Mouse (Mus musculus): ENCODE data around the gene Atp7b. TPM values are rescaled to one million over a fixed set of nuclear protein-coding genes. Genes with fewer than 3 reads are reported as not detected.

Atp7b gene
- total and polyA plus RNA-seq, 3 experiments: 29.4 to 32.5 TPM; not detected in 1

GRCm38 (mm10) chr8:22055492-22055877 lies 4.6 kb downstream of the Atp7b start (continued):
- TF ChIP-seq ETS1 (IDR thresholded peaks at IDR 0.05; ENCODE audit: low read depth, low read length) (peak; percentile 26; the same call in 1 of the 2 replicates), ZNF384 (IDR thresholded peaks at IDR 0.05; ENCODE audit: low read depth, low read length) (no peak), TAL1 (IDR thresholded peaks at IDR 0.05; ENCODE audit: low read length) (no peak), SMC3 (IDR thresholded peaks at IDR 0.05; ENCODE audit: low read depth, low read length) (no peak), RCOR1 (IDR thresholded peaks at IDR 0.05; ENCODE audit: low read depth, low read length) (no peak), HCFC1 (IDR thresholded peaks at IDR 0.05; ENCODE audit: low read depth, low read length) (0 out of 2 replicates have a peak, but pooled peaks have one; percentile 24), MXI1 (IDR thresholded peaks at IDR 0.05; ENCODE audit: low read depth, low read length) (no peak; the same call in 1 of the 2 replicates)

GRCm38 (mm10) chr8:22054674-22055491 lies 5.2 kb downstream of the Atp7b start:
- peaks cover 81% of the 10 kb centered on the region for H3K79me2 ChIP-seq (ENCODE audit: control insufficient read depth, insufficient read depth, low read length, poor library complexity)

More at GRCm38 (mm10) chr8:22054674-22055491, 5.2 kb downstream of the Atp7b start:
- peak; percentile 85 for DNase-seq (ENCODE audit: low read depth, low spot score)
- peak overlapping the region; percentile 92 for H3K27ac ChIP-seq (ENCODE audit: control insufficient read depth, low read depth, low read length)
- TF ChIP-seq CHD2 (IDR thresholded peaks at IDR 0.05; ENCODE audit: low read length): no peak
- no peak for TF ChIP-seq SMC3 (IDR thresholded peaks at IDR 0.05; ENCODE audit: low read depth, low read length)
- peak; percentile 63; the same call in 1 of the 2 replicates for TF ChIP-seq ETS1 (IDR thresholded peaks at IDR 0.05; ENCODE audit: low read depth, low read length)
- no peak for TF ChIP-seq USF1 (IDR thresholded peaks at IDR 0.05; ENCODE audit: low read depth, low read length)
- TF ChIP-seq JUND (IDR thresholded peaks at IDR 0.05; ENCODE audit: low read depth, low read length): 0 out of 2 replicates have a peak, but pooled peaks have one; percentile 4
- TF ChIP-seq TAL1 (IDR thresholded peaks at IDR 0.05; ENCODE audit: low read length): peak; percentile 46
- TF ChIP-seq POLR2A (IDR thresholded peaks at IDR 0.05; ENCODE audit: control insufficient read depth in 1 of 2, insufficient read depth in 1 of 2, low read depth in 1 of 2, low read length in 2 of 2, poor library complexity in 1 of 2): peak in 1 of 2 experiments; percentile 52; a peak in 1 of 4 replicates
- no peak for TF ChIP-seq RAD21 (IDR thresholded peaks at IDR 0.05; ENCODE audit: low read depth, low read length)
- no peak for TF ChIP-seq CTCF (IDR thresholded peaks at IDR 0.05 in 2 of 3, conservative IDR thresholded peaks at IDR 0.05 in 1 of 3; ENCODE audit: control insufficient read depth in 1 of 3, insufficient read depth in 1 of 3, low read depth in 2 of 3, low read length in 3 of 3, poor library complexity in 1 of 3, severe bottlenecking in 1 of 3)
- TF ChIP-seq SIN3A (IDR thresholded peaks at IDR 0.05; ENCODE audit: low read length): peak; percentile 86
- TF ChIP-seq MAX (IDR thresholded peaks at IDR 0.05; ENCODE audit: low read length): peak; percentile 71; the same call in 1 of the 2 replicates
- 0 out of 2 replicates have a peak, but pooled peaks have one; percentile 37 for TF ChIP-seq MAZ (IDR thresholded peaks at IDR 0.05; ENCODE audit: low read depth, low read length)
- TF ChIP-seq UBTF (IDR thresholded peaks at IDR 0.05; ENCODE audit: borderline replicate concordance, insufficient read depth, low read depth, low read length): no peak
- 0 out of 2 replicates have a peak, but pooled peaks have one; percentile 30 for TF ChIP-seq TCF12 (IDR thresholded peaks at IDR 0.05; ENCODE audit: low read depth, low read length)
- TF ChIP-seq MAFK (IDR thresholded peaks at IDR 0.05; ENCODE audit: borderline replicate concordance, low read depth, low read length): no peak
- TF ChIP-seq GABPA (IDR thresholded peaks at IDR 0.05; ENCODE audit: low read depth, low read length): no peak
- peak; percentile 85 for TF ChIP-seq GATA1 (IDR thresholded peaks at IDR 0.05; ENCODE audit: low read depth, low read length)
- TF ChIP-seq POLR2AphosphoS2 (IDR thresholded peaks at IDR 0.05; ENCODE audit: low read length): no peak
- peak in 1 of 2 experiments; percentile 18; a peak in 1 of 4 replicates for TF ChIP-seq EP300 (IDR thresholded peaks at IDR 0.05; ENCODE audit: low read depth in 1 of 2, low read length in 2 of 2)
- TF ChIP-seq MXI1 (IDR thresholded peaks at IDR 0.05; ENCODE audit: low read depth, low read length): peak; percentile 93
- TF ChIP-seq MYC (IDR thresholded peaks at IDR 0.05; ENCODE audit: low read depth, low read length): peak; percentile 65; the same call in 1 of the 2 replicates
- peaks cover 14 to 32% of the 10 kb centered on the region in 2 experiments for H3K4me1 ChIP-seq (ENCODE audit: control insufficient read depth in 1 of 2, insufficient read depth in 2 of 2, low read length in 2 of 2)
- H3K36me3 ChIP-seq (ENCODE audit: control insufficient read depth in 1 of 2, insufficient read depth in 2 of 2, low read length in 2 of 2): peaks cover 0 to 32% of the 10 kb centered on the region in 2 experiments; a peak in 3 of 4 replicates
- no peaks in the 10 kb centered on the region for H3K9me3 ChIP-seq (replicated peaks; ENCODE audit: insufficient read depth, low read length)
- H3K4me3 ChIP-seq (ENCODE audit: control insufficient read depth in 1 of 2, insufficient read depth in 1 of 2, low read depth in 2 of 2, low read length in 2 of 2): peak overlapping the region; percentile 22 to 51
- H3K9ac ChIP-seq (ENCODE audit: control insufficient read depth, low read depth, low read length, poor library complexity, severe bottlenecking): peak overlapping the region; percentile 53
- no peaks in the 10 kb centered on the region for H3K27me3 ChIP-seq (ENCODE audit: control insufficient read depth in 1 of 2, insufficient read depth in 2 of 2, low read length in 2 of 2)
